Mouse (Mus musculus) intestine, embryonic 16.5 days (tissue): ENCODE measurements around the gene Cldn15. TPM values are rescaled to one million over a fixed set of nuclear protein-coding genes. Genes with fewer than 3 reads are reported as not detected.
"Not testable (repeated sequence)": the region's sequence is repeated elsewhere in the genome, so short reads cannot be mapped to it uniquely, and the experiment has no call there.

Experiments used
- ATAC-seq: fragments of 200-750 bp; cut with Nextera tagmentation; 2 replicates; pipeline ENCODE4 v1.8.0; 2017; ENCODE audit warnings: moderate TSS enrichment, moderate library complexity
- H3K27ac ChIP-seq: fragments of 300-500 bp; sonication (generic); 2 replicates; pipeline ENCODE4 v1.5.1; 2014; ENCODE audit warnings: mild to moderate bottlenecking, low read length
- H3K27me3 ChIP-seq: fragments of 300-500 bp; sonication (generic); replicated peaks from 2 replicates; pipeline ENCODE4 v1.6.1; 2014; ENCODE audit warnings: low read length, control low read depth, mixed read lengths; ENCODE audit not compliant: control insufficient read depth, insufficient read depth
- H3K36me3 ChIP-seq: fragments of 300-500 bp; sonication (generic); 2 replicates; pipeline ENCODE4 v1.6.1; 2014; ENCODE audit warnings: low read length, control low read depth; ENCODE audit not compliant: control insufficient read depth, insufficient read depth
- H3K4me1 ChIP-seq: fragments of 300-500 bp; sonication (generic); 2 replicates; pipeline ENCODE4 v1.6.1; 2014; ENCODE audit warnings: low read length, control low read depth, mixed read lengths; ENCODE audit not compliant: control insufficient read depth, insufficient read depth
- H3K4me2 ChIP-seq: fragments of 300-500 bp; sonication (generic); 2 replicates; pipeline ENCODE4 v1.6.1; 2014; ENCODE audit warnings: low read depth, low read length, control low read depth
- H3K4me3 ChIP-seq: fragments of 300-500 bp; sonication (generic); 2 replicates; pipeline ENCODE4 v1.5.1; 2014; ENCODE audit warnings: mild to moderate bottlenecking, low read length
- H3K9ac ChIP-seq: fragments of 300-500 bp; sonication (generic); 2 replicates; pipeline ENCODE4 v1.6.1; 2014; ENCODE audit warnings: low read depth, low read length
- H3K9me3 ChIP-seq: fragments of 300-500 bp; sonication (generic); 2 replicates; pipeline ENCODE4 v1.6.1; 2016; ENCODE audit warnings: low read length, control low read depth; ENCODE audit not compliant: control insufficient read depth
- WGBS: fragments of 180-500 bp; shearing (Covaris S2); extraction: QIAGEN DNeasy Blood & Tissue Kit; methylation state at CpG from one replicate; pipeline ENCODE4 v1.1.7; 2014; 5-methylcytosine and 5-hydroxymethylcytosine counted together
- polyA plus RNA-seq: library from polyadenylated mRNA; unstranded; fragments of >200 nt; fragmentation: Nextera tagmentation; extraction: Ambion mirVana; gene quantifications from 2 replicates; pipeline ENCODE4 v1.2.1, GENCODE M21; 2015

Gene Cldn15
- polyA plus RNA-seq, 1 experiment from 2014 or later: 34.8 TPM

DNA sequence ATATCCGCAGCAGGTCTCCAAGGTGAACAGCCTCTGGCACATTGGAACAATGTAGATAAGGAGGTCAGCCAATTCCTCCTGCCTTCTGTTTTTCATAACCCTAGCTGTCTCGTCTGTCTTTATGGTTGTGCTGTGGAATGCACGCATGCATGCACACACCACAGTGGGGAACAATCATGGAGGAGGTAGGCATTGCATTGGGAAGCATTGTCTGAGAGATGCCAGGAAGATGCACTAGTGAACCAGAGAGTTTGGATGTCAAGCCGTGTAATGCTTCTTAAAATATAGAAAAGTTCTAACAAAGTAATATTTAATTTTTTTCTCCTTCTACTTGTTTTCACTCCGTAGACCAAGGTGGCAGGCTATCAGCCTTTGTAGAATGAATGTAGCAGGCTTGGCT, 33.5 kb upstream of the Cldn15 start:
- Histone ChIP-seq H3K27me3 (no peaks in the 10 kb centered on the region), H3K9me3 (no peaks in the 10 kb centered on the region), H3K4me3 (no peak overlapping the region), H3K4me2 (no peak overlapping the region), H3K4me1 (no peaks in the 10 kb centered on the region), H3K36me3 (no peaks in the 10 kb centered on the region), H3K9ac (no peak overlapping the region), H3K27ac (no peak overlapping the region)
- 80% methylated on average over 5 of the region's 5 CpGs for WGBS
- ATAC-seq: no peak

DNA sequence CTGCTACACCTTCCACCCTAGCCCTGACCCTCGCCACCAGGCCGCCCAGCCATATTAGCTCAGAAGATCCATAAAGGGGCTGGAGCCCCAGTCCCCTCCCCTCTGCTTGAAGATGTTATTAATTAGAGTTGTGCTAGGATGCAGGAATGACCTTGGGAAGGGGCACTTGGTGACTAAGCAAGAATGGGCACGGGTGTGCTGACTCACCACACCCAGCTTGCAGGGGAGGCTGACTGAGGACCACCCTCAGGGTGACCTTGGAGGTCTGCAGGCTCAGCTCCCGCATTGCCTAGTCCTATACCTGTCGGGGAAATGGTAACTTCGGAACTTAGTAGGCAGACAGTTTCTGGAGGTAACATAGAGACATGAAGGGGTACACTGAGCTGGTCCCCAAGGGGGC, 32.5 kb upstream of the Cldn15 start:
- H3K27ac ChIP-seq: no peak overlapping the region
- H3K4me1 ChIP-seq: no peaks in the 10 kb centered on the region
- H3K4me2 ChIP-seq: no peak overlapping the region
- no peaks in the 10 kb centered on the region for H3K9me3 ChIP-seq
- H3K27me3 ChIP-seq: no peaks in the 10 kb centered on the region
- no peak overlapping the region for H3K9ac ChIP-seq
- no peak overlapping the region for H3K4me3 ChIP-seq
- H3K36me3 ChIP-seq: no peaks in the 10 kb centered on the region
- no peak for ATAC-seq
- WGBS: 82% methylated on average over 6 of the region's 6 CpGs

DNA sequence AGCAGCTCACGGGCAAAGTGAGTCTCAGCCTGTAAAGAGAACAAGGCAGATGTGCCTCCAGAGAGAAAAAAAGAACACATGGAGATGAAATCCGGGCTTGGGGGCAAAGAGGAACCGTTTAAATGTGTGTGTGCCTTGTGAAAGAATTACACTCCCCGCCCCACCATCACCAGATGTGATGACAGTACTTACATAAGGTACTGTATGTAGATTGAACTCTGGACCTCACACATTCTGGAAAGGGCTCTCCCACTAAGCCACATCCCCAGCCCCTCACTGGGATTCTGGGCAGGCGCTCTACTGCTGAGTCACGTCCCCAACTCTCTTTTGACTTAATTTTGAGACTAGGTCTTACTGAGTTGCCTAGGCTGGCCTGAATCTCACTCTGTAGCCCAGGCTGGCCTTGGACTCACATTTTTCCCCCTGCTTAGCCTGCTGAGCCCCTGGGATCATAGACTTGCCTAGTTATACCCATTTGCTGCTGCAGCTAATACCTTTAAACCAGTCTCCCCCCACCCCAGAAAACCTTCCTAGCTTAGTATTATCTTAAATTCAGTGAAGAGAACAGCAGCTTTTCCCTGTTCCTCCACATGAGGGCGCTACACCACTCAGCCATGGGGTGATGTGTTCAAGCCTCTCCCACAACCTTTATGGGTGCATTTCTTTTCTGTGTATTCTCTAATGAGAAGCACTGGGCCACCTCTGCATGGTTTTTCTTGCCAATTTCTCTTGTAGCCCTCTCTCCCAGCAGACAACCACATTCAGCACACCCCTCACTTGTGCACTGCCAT, 30.3 kb upstream of the Cldn15 start:
- no peak overlapping the region for H3K4me2 ChIP-seq
- no peaks in the 10 kb centered on the region for H3K36me3 ChIP-seq
- no peaks in the 10 kb centered on the region for H3K27me3 ChIP-seq
- ATAC-seq: no peak
- no peak overlapping the region for H3K27ac ChIP-seq
- no peak overlapping the region for H3K9ac ChIP-seq
- no peak overlapping the region for H3K4me3 ChIP-seq
- WGBS: 73% methylated on average over 7 of the region's 7 CpGs
- H3K4me1 ChIP-seq: no peaks in the 10 kb centered on the region
- H3K9me3 ChIP-seq: no peaks in the 10 kb centered on the region

DNA sequence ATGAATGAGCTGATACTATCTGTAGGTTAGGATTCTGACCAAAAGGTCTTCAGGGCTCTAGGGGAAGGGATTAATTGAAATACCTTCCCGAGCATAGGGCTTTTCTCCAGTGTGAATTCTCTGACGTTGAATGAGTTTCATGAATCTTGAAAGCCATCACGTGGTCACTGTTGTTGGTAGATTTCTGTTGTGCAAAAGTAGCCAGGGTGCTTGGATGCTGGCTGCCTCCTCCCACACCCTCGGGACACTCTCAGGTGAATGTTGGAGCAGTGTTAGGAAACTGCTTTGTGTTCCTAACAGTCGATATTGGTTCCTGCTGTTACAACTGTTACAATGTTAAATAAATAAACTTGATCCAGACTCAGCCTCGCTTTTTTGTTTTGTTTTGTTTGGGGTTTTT, 29.7 kb upstream of the Cldn15 start:
- Histone ChIP-seq H3K4me1 (no peaks in the 10 kb centered on the region), H3K9ac (no peak overlapping the region), H3K4me3 (no peak overlapping the region), H3K4me2 (no peak overlapping the region), H3K36me3 (no peaks in the 10 kb centered on the region), H3K27ac (no peak overlapping the region), H3K9me3 (no peaks in the 10 kb centered on the region), H3K27me3 (no peaks in the 10 kb centered on the region)
- ATAC-seq: no peak
- 86% methylated on average over 6 of the region's 6 CpGs for WGBS

DNA sequence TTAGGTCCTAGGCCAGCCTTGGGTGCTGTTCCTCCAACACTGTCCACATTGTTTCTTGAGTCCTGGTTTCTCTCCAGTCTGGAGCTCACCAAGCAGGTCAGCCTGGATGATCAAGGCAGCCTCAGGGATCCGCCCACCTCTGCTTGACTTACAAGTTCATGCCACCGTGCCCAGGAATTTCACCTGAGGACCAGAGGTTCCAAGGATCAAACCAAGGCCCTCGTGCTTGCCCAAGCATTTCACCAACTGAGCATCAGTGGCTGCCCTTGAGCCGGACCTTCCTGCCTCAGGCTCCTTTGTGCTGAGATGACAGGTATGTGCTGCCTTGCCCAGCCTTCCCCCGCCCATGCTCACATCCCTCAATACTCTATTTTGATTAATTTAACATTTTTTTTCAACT, 28.8 kb upstream of the Cldn15 start:
- no peaks in the 10 kb centered on the region for H3K9me3 ChIP-seq
- H3K4me1 ChIP-seq: no peaks in the 10 kb centered on the region
- no peaks in the 10 kb centered on the region for H3K36me3 ChIP-seq
- WGBS: 86% methylated on average over 5 of the region's 5 CpGs
- H3K9ac ChIP-seq: no peak overlapping the region
- no peak overlapping the region for H3K4me3 ChIP-seq
- H3K27ac ChIP-seq: no peak overlapping the region
- ATAC-seq: no peak
- H3K27me3 ChIP-seq: no peaks in the 10 kb centered on the region
- H3K4me2 ChIP-seq: no peak overlapping the region

DNA sequence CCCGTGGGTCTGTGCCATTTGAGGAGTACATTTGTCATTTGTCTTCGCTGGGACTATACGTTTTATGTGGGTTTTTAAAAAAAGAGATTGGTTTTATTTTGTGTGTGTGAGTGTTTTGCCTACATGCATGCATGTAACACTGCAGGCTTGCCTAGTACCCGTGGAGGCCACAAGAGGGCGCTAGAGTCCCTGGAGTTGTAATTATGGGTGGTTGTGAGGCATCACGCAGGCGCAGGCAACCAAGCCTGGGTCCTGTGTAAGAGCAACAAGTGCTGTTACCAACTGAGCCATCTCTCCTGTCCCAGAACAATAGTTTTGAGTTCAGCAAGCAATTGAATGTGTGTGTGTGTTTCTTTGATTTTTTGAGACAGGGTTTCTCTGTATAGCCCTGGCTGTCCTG, 27.1 kb upstream of the Cldn15 start:
- 67% methylated on average over 7 of the region's 7 CpGs for WGBS
- no peak for ATAC-seq
- no peaks in the 10 kb centered on the region for H3K9me3 ChIP-seq

DNA sequence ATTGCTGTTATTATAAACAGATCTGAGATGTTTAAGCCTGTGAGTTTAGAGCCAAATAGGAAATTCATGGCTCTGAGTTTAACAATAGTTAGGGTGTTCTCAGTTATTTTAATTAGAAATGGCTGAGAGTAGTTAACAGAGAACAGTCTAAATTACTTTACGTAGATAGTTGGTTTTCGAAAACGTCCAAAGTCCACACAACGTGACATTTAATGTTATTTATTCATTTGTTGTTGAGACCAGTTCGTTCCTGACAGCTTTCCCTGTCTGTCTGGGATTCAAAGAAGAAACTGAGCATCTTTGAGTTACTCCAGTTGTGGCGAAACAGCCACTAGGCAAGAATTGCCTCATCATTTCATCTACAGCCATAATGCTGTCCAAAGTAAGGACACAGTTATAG, 26.4 kb upstream of the Cldn15 start:
- H3K9ac ChIP-seq, H3K4me2 ChIP-seq, H3K4me3 ChIP-seq, H3K27me3 ChIP-seq, H3K4me1 ChIP-seq, ATAC-seq, H3K9me3 ChIP-seq, H3K36me3 ChIP-seq, H3K27ac ChIP-seq: not testable (repeated sequence)
- 76% methylated on average over 6 of the region's 6 CpGs for WGBS

More for the DNA sequence above, 27.1 kb upstream of the Cldn15 start:
- no peak overlapping the region for H3K27ac ChIP-seq
- no peak overlapping the region for H3K4me2 ChIP-seq
- H3K27me3 ChIP-seq: no peaks in the 10 kb centered on the region
- H3K4me3 ChIP-seq: no peak overlapping the region
- no peak overlapping the region for H3K9ac ChIP-seq
- no peaks in the 10 kb centered on the region for H3K36me3 ChIP-seq
- no peaks in the 10 kb centered on the region for H3K4me1 ChIP-seq

DNA sequence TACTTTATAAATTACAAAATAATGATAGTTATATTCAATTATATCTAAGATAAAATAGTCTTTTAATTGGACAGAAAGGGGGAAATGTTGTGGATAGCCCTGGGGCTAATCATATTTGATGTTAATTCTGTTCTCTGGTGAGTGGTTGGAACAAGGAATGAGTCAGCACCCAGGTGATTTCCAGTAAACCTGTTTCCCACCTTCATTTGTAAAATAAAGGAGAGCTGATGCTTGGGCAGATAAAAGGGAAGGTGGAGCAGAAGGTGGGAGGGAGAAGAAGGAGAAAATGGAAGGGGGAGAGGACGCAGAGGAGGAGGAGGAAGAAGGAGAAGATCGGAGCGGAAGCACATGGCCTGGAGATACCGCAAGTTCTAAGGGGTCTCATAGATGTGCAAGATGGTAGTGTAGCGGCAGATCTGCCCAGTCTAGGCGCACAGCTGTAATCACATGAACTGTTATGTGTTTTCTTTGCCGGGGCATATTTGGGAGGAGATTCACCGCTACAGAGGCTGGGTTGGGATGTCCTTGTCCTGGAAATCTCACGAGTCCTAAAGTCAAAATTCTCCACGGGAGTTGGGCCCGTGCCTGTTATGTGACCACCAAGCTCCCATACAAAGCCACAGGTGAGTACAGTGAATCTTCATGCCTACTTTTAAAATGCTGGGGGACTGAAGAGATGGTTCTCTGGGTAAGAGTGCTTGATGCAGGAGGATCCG, 25.4 kb upstream of the Cldn15 start:
- 88% methylated on average over 12 of the region's 12 CpGs for WGBS
- H3K27me3 ChIP-seq: no peaks in the 10 kb centered on the region
- H3K4me3 ChIP-seq: no peak overlapping the region
- H3K9me3 ChIP-seq: no peaks in the 10 kb centered on the region
- H3K4me2 ChIP-seq: no peak overlapping the region
- no peaks in the 10 kb centered on the region for H3K4me1 ChIP-seq
- no peak overlapping the region for H3K27ac ChIP-seq
- H3K9ac ChIP-seq: no peak overlapping the region
- ATAC-seq: no peak
- H3K36me3 ChIP-seq: no peaks in the 10 kb centered on the region

DNA sequence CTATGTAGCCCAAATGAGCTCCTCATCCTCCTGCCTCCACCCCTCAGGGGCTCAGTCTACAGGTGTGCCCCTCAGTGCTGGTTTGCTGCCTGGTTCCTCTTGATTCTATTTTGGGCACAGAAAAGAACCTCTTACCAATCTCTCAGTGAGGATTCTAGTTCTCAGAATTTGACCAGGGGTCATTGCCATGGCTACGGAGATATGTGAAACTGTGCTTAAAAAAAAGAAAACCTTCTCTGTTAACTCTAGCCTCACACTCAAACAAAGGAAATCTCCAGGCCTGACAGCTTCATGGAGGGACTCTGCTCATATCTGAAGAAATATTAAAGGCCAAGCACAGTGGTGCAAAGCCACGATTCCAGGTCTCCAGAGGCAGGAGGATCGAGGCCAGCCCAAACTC, 23.6 kb upstream of the Cldn15 start:
- Histone ChIP-seq H3K36me3 (no peaks in the 10 kb centered on the region), H3K4me2 (no peak overlapping the region), H3K9ac (no peak overlapping the region), H3K27ac (no peak overlapping the region), H3K4me3 (no peak overlapping the region), H3K4me1 (no peaks in the 10 kb centered on the region), H3K27me3 (no peaks in the 10 kb centered on the region), H3K9me3 (no peaks in the 10 kb centered on the region)
- 71% methylated on average over 3 of the region's 3 CpGs for WGBS
- no peak for ATAC-seq
